Mouse (Mus musculus) adrenal gland, postnatal 25 days (tissue): Measurements from ENCODE around the gene Cyp4f40. TPM values are rescaled to one million over a fixed set of nuclear protein-coding genes. Genes with fewer than 3 reads are reported as not detected.
"Not testable (repeated sequence)": the region's sequence is repeated elsewhere in the genome, so short reads cannot be mapped to it uniquely, and the experiment has no call there.

Source experiments
- DNase-seq: peaks from one replicate; pipeline ENCODE4 v3.0.0; 2021; ENCODE audit warnings: mixed read lengths
- total RNA-seq: library from RNA; stranded (reverse); gene quantifications from 2 replicates; pipeline ENCODE4 v1.2.3, GENCODE M21; 2021

Gene Cyp4f40
- total RNA-seq, 1 experiment from 2014 or later = not detected

GRCm38 (mm10) chr17:32710541-32710940 lies 51.8 kb downstream of the Cyp4f40 start:
- DNase-seq = not testable (repeated sequence)

GRCm38 (mm10) chr17:32722151-32722550 lies 63.5 kb downstream of the Cyp4f40 start:
- not testable (repeated sequence) for DNase-seq

- DNase-seq = no peak
Observed at GRCm38 (mm10) chr17:32722771-32723170, 64.1 kb downstream of the Cyp4f40 start.

GRCm38 (mm10) chr17:32726360-32726759 lies 67.7 kb downstream of the Cyp4f40 start:
- not testable (repeated sequence) for DNase-seq

Other genes starting within 250 kb of the Cyp4f40 start
- 0.12 and 0.57 TPM in 2 replicates for gene Pglyrp2, start 234.7 kb upstream of the Cyp4f40 start, total RNA-seq
- not detected in 2 replicates for gene Cyp4f39, start 206.2 kb upstream of the Cyp4f40 start, total RNA-seq
- gene Cyp4f17, start 152.8 kb upstream of the Cyp4f40 start, total RNA-seq = 8.3 and 9.4 TPM in 2 replicates
- gene Cyp4f16, start 122.3 kb upstream of the Cyp4f40 start, total RNA-seq = 10.0 and 16.1 TPM in 2 replicates
- not detected in 2 replicates for gene Cyp4f37, start 37.6 kb upstream of the Cyp4f40 start, total RNA-seq
- 1.9 and 2.0 TPM in 2 replicates for gene Cyp4f15, start 26.7 kb downstream of the Cyp4f40 start, total RNA-seq
- gene Zfp871, start 129.4 kb downstream of the Cyp4f40 start, total RNA-seq = 40.0 and 63.0 TPM in 2 replicates
- 0.91 and 1.1 TPM in 2 replicates for gene Zfp811, start 151.0 kb downstream of the Cyp4f40 start, total RNA-seq
- gene Zfp799, start 171.4 kb downstream of the Cyp4f40 start, total RNA-seq = 11.5 and 17.4 TPM in 2 replicates
- gene Zfp870, start 232.7 kb downstream of the Cyp4f40 start, total RNA-seq = 11.2 and 12.6 TPM in 2 replicates